Mouse (Mus musculus) liver, adult 2 months (tissue): ENCODE results near the gene Oit3.

Source experiments
- CTCF ChIP-seq: fragments of 200-500 bp; IDR thresholded peaks from 2 replicates; pipeline ENCODE4 v1.5.1; 2011; ENCODE audit warnings: low read depth, low read length, control low read depth
- POLR2A ChIP-seq: fragments of 200-500 bp; IDR thresholded peaks from 2 replicates; pipeline ENCODE4 v1.6.1; 2011; ENCODE audit warnings: low read length, control low read depth; ENCODE audit not compliant: insufficient read depth; ENCODE audit errors: extremely low read depth

DNA sequence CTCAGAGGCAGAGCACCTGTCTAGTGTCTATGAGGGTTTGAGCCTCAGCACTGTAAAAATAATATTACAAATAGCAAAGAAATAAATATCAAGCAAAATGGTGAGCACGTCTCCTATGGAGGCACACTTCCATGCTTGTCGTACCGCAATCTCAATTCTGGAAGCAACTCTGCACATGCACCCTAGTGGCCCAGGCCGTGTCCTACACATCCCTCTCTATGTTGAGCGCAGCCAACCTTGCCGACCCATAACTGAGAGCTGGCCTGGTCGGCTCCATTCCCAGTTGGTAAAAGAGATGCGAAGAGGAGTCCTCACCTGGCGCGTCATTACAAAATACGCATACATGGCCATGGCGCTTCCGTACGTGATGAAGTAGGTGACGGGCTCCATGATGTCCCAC, 13.1 kb upstream of the Oit3 start:
- TF ChIP-seq CTCF (no peak), POLR2A (no peak)
